Mouse (Mus musculus): ENCODE data around the gene E130309D02Rik. TPM values are rescaled to one million over a fixed set of nuclear protein-coding genes. Genes with fewer than 3 reads are reported as not detected.

The E130309D02Rik gene
- polyA plus RNA-seq, 1 experiment from 2014 or later: 55.5 TPM

DNA sequence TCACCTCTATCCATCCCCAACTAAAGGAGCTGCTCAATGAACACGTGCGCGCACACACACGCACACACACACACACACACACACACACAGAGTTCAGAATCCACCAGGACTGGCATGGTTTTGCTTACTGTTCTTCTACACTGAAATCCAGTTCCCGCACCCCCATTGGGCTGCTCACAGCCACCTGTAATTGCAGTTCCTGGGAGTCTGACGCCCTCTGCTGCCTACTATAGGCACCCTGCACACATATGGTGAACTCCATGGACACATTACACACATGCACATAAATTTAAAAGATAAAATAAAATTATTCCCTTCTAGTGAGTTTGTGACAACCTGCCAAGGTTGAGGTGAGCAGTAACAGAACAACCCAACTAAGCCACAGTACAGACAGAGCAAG, 30.4 kb downstream of the E130309D02Rik start:
- no peak for ATAC-seq (ENCODE audit: low FRiP score, low read depth)
- no peak overlapping the region for H3K27ac ChIP-seq (replicated peaks)
- H3K9ac ChIP-seq (replicated peaks): no peak overlapping the region
- no peaks in the 10 kb centered on the region for H3K36me3 ChIP-seq
- no peaks in the 10 kb centered on the region for H3K9me3 ChIP-seq
- no peak overlapping the region for H3K4me2 ChIP-seq (replicated peaks)
- no peak overlapping the region for H3K4me3 ChIP-seq
- peaks cover 55% of the 10 kb centered on the region for H3K27me3 ChIP-seq
- H3K4me1 ChIP-seq: peaks cover 13% of the 10 kb centered on the region
- WGBS: 38% methylated on average over 6 of the region's 6 CpGs

DNA sequence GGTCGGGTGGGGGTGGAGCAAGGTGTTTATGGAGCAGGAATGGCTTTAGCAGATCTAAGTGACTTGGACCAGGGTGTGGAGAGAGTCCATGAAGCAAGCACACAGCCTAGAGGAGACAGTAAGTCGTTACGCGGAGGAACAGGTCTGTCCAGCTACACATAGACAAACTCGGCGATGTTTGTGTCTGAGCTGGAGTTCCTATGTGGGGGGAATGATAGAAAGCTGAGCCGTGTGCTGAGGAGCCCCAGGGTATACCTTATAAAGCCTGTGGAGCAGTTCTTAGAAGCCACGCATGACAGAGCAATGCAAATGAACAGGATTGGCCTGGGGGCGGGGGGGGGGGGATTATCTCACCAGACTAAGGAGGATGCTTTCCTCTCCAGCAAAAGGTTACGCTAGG, 35.9 kb downstream of the E130309D02Rik start:
- Histone ChIP-seq H3K9me3 (no peaks in the 10 kb centered on the region), H3K4me1 (no peaks in the 10 kb centered on the region), H3K4me2 (replicated peaks) (no peak overlapping the region), H3K27ac (replicated peaks) (no peak overlapping the region), H3K27me3 (peaks cover 6% of the 10 kb centered on the region), H3K9ac (replicated peaks) (no peak overlapping the region), H3K4me3 (no peak overlapping the region), H3K36me3 (no peaks in the 10 kb centered on the region)
- 25% methylated on average over 10 of the region's 10 CpGs for WGBS
- ATAC-seq (ENCODE audit: low FRiP score, low read depth): no peak

DNA sequence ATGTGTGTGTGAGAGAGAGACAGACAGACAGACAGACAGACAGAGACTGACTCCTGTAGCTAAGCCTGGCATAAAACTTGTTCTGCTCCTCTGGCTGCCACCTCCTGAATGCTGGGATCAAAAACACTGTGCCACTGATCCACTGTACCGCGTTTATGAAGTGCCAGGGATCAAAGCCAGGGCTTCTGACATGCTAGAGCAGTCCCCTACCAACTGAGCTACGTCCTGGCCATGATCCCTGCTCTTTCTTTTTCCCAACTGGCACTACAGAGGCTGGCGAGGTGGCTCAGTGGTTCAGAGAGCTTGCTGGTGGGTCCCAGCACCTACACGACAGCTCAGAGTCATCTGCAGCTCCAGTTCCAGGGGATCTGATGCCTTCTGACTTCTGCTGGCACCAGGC, 39.4 kb downstream of the E130309D02Rik start:
- Histone ChIP-seq H3K4me1 (peaks cover 5% of the 10 kb centered on the region), H3K27ac (replicated peaks) (no peak overlapping the region), H3K27me3 (peaks cover 6% of the 10 kb centered on the region; the same call in 1 of the 2 replicates), H3K9me3 (no peaks in the 10 kb centered on the region), H3K4me3 (no peak overlapping the region), H3K4me2 (replicated peaks) (no peak overlapping the region), H3K9ac (replicated peaks) (no peak overlapping the region), H3K36me3 (no peaks in the 10 kb centered on the region)
- no peak for ATAC-seq (ENCODE audit: low FRiP score, low read depth)
- 60% methylated on average over 5 of the region's 5 CpGs for WGBS

DNA sequence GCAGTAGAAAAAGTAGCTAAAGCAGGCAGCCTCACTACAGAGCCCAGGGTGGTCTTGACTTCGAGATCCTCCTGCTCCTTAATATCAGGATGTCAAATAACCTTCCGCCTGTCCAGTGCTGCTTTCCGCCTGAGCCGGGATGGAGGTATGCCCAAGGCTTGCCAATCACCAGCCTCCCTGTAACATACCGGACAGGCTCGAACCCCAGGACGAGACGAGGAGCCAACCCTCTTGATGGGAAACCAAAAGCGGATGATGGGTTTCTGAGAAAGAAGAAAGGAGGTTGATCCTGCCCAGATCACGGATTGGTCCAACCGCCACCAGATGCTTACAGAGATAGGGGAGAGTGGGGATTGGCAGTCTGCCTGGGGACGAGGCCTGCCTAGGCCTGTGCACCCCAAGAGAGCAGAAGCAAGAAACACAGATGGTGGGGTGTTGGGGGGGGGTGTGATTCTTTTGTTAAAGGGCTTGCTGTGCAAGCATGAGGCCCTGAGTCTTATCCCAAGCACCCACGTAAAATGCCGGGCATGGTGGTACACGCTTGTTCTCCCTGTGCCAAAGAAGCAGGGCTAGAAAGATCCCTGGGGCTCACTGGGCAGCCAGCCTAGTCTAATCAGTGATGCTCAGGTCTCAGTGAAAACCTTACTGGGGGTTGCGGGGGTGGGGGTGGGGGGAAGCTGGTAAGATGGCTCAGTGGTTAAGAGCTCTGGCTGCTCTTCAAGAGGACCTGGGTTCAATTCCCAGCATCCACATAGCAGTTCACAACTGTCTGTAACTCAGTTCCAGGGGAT, 42.4 kb downstream of the E130309D02Rik start:
- no peak for ATAC-seq (ENCODE audit: low FRiP score, low read depth)
- 90% methylated on average over 16 of the region's 16 CpGs for WGBS
- peaks cover 22% of the 10 kb centered on the region for H3K4me1 ChIP-seq
- no peaks in the 10 kb centered on the region for H3K9me3 ChIP-seq
- no peaks in the 10 kb centered on the region for H3K36me3 ChIP-seq
- H3K9ac ChIP-seq (replicated peaks): no peak overlapping the region
- H3K4me3 ChIP-seq: no peak overlapping the region
- no peak overlapping the region for H3K4me2 ChIP-seq (replicated peaks)
- no peak overlapping the region for H3K27ac ChIP-seq (replicated peaks)
- peaks cover 6% of the 10 kb centered on the region; the same call in 1 of the 2 replicates for H3K27me3 ChIP-seq

DNA sequence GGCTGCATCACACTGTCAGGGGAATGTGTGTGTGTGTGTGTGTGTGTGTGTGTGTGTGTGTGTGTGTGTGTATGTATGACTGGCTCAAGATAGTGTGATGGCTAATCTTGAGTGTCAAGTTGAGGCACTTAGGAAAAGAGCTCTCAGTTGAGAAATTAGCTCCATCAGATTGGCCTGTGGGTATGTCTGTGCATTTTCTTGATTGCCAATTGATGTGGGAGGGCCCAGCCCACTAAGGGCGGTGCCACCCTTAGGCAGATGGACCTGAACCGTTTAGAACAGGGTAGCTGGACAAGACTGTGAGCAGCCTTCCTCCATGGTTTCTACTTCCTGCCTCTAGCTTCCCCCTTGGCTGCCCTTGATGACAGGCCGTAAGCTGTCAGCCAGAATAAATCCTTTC, 43.1 kb downstream of the E130309D02Rik start:
- Histone ChIP-seq H3K4me3 (no peak overlapping the region), H3K36me3 (no peaks in the 10 kb centered on the region), H3K4me2 (replicated peaks) (no peak overlapping the region), H3K27ac (replicated peaks) (no peak overlapping the region), H3K4me1 (peaks cover 22% of the 10 kb centered on the region), H3K9me3 (no peaks in the 10 kb centered on the region), H3K9ac (replicated peaks) (no peak overlapping the region), H3K27me3 (peaks cover 6% of the 10 kb centered on the region; the same call in 1 of the 2 replicates)
- WGBS: 75% methylated on average over 3 of the region's 3 CpGs
- ATAC-seq (ENCODE audit: low FRiP score, low read depth): no peak

DNA sequence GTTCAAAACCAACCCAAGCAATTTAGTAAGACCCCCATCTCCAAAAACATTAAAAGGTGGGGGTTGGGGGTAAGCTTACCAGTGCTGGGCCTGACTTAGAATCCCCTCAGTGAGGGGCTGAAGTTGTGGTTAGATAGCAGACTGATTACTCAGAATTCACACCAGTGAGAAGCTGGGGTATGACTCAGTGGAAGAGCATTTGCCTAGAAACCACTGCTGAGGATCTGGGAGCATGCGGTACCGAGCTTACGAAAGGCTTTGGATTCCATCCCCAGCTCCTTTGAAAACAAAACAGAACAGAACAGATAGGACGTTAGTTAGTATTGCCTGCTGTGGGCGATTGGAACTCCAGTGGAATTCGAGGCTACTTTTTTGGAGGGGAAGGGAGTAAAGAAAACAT, 43.5 kb downstream of the E130309D02Rik start:
- H3K36me3 ChIP-seq: no peaks in the 10 kb centered on the region
- no peak overlapping the region for H3K4me2 ChIP-seq (replicated peaks)
- H3K9me3 ChIP-seq: no peaks in the 10 kb centered on the region
- H3K4me3 ChIP-seq: no peak overlapping the region
- no peak overlapping the region for H3K9ac ChIP-seq (replicated peaks)
- peaks cover 22% of the 10 kb centered on the region for H3K4me1 ChIP-seq
- WGBS: 84% methylated on average over 6 of the region's 6 CpGs
- no peak overlapping the region for H3K27ac ChIP-seq (replicated peaks)
- H3K27me3 ChIP-seq: peaks cover 6% of the 10 kb centered on the region; the same call in 1 of the 2 replicates
- ATAC-seq (ENCODE audit: low FRiP score, low read depth): no peak

DNA sequence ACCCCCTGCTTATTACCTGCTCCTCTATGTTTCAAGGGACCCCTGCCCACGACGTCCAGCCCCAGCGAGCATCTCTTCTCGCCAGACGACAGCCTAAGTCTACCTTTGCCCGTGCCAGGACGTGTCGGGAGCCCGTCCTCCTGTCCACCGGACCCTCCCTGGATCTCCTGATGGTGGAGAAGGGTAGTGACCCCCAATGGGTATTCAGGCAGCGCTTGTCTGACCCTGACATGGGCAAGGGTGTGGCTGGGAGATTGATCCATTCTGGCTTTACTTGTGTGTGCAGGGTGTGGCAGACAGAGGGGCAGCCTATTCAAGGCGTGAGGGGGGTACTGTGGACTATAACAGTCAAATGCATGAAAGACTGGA, 45.0 kb downstream of the E130309D02Rik start:
- H3K9me3 ChIP-seq: no peaks in the 10 kb centered on the region
- WGBS: 6% methylated on average over 10 of the region's 12 CpGs
- peak; percentile 45 for ATAC-seq (ENCODE audit: low FRiP score, low read depth)

DNA sequence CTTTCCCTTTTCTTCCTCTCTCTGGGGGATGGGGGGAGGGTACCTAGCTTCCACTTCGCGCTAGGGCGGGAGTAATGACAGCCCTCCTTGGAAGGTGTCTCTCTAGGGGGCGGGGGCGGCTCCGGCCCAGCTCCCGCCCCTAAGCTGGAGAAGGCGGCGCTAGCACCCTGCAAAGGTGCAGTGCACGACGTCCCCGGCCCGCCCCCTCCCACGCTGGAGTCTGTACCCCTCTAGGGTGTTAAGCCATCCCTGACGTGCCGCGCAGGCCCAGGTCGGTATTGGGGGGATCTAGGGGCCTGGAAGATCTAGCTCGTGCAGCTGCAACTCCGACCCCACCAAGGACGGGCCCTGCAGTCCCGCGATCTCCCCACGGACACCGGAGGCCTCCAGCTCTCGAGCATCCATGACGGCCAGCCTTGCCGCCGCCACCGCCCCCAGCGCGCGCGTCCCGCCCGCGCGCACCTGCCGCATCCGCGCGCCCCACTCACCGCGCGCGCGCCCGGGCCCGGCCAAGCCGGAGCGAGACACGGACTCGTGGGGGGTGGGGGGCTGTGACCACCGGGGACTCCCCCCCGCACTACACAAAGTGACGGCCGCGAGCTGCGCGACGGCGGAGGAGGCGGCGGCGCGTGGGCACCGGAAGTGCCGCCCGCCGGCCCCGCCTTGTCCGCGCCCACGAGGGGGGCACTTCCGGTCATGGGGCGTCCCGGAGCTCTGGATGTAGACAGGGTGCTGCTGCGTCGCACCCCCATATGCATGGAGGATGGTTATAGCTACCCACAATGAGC, 45.6 kb downstream of the E130309D02Rik start, which contains the start of gene Zfp316:
TSS of gene Zfp316 (minus strand) at position 660 of the 788 bp plus-strand sequence.
- H3K9me3 ChIP-seq: no peaks in the 10 kb centered on the region
- under 1% methylated on average over 69 of the region's 79 CpGs for WGBS
- peak within 1 kb of the TSS; percentile 99 for H3K9ac ChIP-seq (replicated peaks)
- peak; percentile 91 for ATAC-seq (ENCODE audit: low FRiP score, low read depth)
- H3K4me2 ChIP-seq (replicated peaks): peak within 1 kb of the TSS; percentile 97
- H3K36me3 ChIP-seq: peaks cover 4% of the 10 kb centered on the region
- peaks cover 25% of the 10 kb centered on the region for H3K4me1 ChIP-seq
- H3K4me3 ChIP-seq: peak within 1 kb of the TSS; percentile 97
- peak within 1 kb of the TSS; percentile 83 for H3K27ac ChIP-seq (replicated peaks)
- H3K27me3 ChIP-seq: peaks cover 3% of the 10 kb centered on the region; the same call in 1 of the 2 replicates

More for the DNA sequence above, 45.0 kb downstream of the E130309D02Rik start:
- Histone ChIP-seq H3K27ac (replicated peaks) (peak overlapping the region; percentile 83), H3K4me2 (replicated peaks) (peak overlapping the region; percentile 97), H3K27me3 (peaks cover 6% of the 10 kb centered on the region; the same call in 1 of the 2 replicates), H3K36me3 (no peaks in the 10 kb centered on the region), H3K9ac (replicated peaks) (peak overlapping the region; percentile 99), H3K4me1 (peaks cover 25% of the 10 kb centered on the region), H3K4me3 (peak overlapping the region; percentile 97)

DNA sequence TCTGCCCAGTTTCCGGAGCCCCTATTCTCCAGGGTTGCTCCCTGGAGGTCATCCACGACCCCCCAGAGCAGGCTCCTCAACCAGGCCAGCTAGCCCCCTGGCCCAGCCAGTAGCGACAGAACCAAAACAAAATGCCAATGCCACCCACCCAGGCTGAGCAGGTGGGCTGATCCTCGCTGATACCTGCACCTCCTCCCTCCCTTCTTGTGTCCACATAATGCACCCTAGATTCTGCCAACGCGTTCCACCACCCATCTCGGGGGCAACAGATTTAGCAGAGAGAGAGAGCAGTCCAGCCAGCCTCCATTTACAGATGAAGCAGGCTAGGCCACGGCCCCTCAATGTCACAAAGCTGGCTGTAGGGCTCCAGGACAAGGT, 46.2 kb downstream of the E130309D02Rik start:
- no peaks in the 10 kb centered on the region for H3K9me3 ChIP-seq
- H3K4me1 ChIP-seq: peaks cover 25% of the 10 kb centered on the region
- peak overlapping the region; percentile 83 for H3K27ac ChIP-seq (replicated peaks)
- H3K36me3 ChIP-seq: peaks cover 10% of the 10 kb centered on the region
- peak overlapping the region; percentile 97 for H3K4me3 ChIP-seq
- H3K27me3 ChIP-seq: no peaks in the 10 kb centered on the region
- WGBS: 24% methylated on average over 8 of the region's 8 CpGs
- ATAC-seq (ENCODE audit: low FRiP score, low read depth): no peak
- H3K4me2 ChIP-seq (replicated peaks): peak overlapping the region; percentile 97
- H3K9ac ChIP-seq (replicated peaks): peak overlapping the region; percentile 99

DNA sequence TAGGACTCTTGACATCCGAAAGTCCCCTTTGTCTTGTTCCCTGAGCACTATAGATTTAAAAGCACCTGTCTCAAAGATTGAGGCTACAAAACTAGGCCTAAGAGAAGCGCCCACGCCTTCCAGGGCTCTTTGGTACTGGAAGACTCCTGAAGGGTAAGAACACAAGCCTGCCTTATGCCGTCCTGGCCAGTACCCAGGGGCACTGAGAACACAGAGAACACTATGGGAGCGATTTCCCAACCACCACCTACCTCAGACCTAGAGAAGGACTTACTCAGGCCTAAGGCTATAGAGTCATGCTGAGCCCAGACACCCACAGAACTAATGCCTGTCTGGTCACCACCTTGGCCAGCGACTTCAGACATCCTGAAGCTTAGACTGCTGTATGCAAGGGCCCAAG, 48.4 kb downstream of the E130309D02Rik start:
- Histone ChIP-seq H3K4me2 (replicated peaks) (no peak overlapping the region), H3K4me3 (no peak overlapping the region), H3K27me3 (no peaks in the 10 kb centered on the region), H3K36me3 (peaks cover 31% of the 10 kb centered on the region), H3K9me3 (no peaks in the 10 kb centered on the region), H3K9ac (replicated peaks) (no peak overlapping the region), H3K4me1 (peaks cover 25% of the 10 kb centered on the region), H3K27ac (replicated peaks) (no peak overlapping the region)
- WGBS: 85% methylated on average over 6 of the region's 6 CpGs
- no peak for ATAC-seq (ENCODE audit: low FRiP score, low read depth)

DNA sequence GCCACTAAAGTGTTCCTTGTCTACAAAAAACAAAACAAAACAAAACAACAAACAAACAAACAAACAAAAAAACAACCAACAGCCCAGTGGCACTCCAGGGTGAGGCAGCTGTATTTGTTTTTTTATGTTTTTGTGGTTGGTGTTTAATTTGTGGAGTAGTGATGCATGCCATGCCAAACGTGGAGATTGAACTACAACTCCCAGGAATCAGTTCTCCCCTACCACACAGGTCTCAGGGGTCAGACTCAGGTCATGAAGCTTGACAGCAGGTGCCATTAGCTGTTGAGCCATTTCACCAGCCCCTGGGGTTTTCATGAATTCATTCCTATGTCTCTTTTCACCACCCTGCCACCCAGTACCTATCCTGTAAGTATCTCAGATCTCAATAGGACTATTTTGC, 49.8 kb downstream of the E130309D02Rik start:
- whole genome bisulfite sequencing: 87% methylated on average over 1 of the region's 1 CpGs
- peaks cover 42% of the 10 kb centered on the region for H3K36me3 ChIP-seq
- no peak overlapping the region for H3K9ac ChIP-seq (replicated peaks)
- no peak for ATAC-seq (ENCODE audit: low FRiP score, low read depth)
- no peak overlapping the region for H3K27ac ChIP-seq (replicated peaks)
- H3K9me3 ChIP-seq: no peaks in the 10 kb centered on the region
- no peaks in the 10 kb centered on the region for H3K27me3 ChIP-seq
- peaks cover 17% of the 10 kb centered on the region for H3K4me1 ChIP-seq
- H3K4me2 ChIP-seq (replicated peaks): no peak overlapping the region
- no peak overlapping the region for H3K4me3 ChIP-seq

DNA sequence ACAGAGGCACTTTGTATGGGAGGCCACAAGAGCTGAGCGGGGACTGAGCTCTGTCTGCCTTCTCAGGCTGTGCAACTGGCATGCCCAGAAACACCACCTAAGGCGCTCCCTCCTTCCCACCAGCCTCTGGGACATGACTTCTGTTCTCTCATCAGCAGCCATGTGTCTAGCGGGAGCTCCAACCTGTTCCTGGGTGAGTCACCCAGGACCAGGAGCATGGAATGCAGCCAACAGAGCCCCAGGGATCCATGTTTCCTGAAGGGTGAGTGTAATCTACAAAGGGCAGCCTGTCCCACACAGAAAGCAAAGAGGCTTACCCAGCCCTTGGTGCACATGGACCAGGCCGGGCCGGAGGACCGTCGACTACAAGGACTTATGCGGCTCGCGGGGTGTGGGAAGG, 50.5 kb downstream of the E130309D02Rik start:
- Histone ChIP-seq H3K27me3 (no peaks in the 10 kb centered on the region), H3K9ac (replicated peaks) (no peak overlapping the region), H3K36me3 (peaks cover 50% of the 10 kb centered on the region), H3K27ac (replicated peaks) (no peak overlapping the region), H3K9me3 (no peaks in the 10 kb centered on the region), H3K4me1 (peaks cover 14% of the 10 kb centered on the region), H3K4me2 (replicated peaks) (no peak overlapping the region), H3K4me3 (no peak overlapping the region)
- no peak for ATAC-seq (ENCODE audit: low FRiP score, low read depth)
- WGBS: 94% methylated on average over 10 of the region's 10 CpGs

Data from midbrain, embryonic 12.5 days (tissue).